Mouse (Mus musculus): Measurements from ENCODE around the gene Ppp1r14b. TPM values are rescaled to one million over a fixed set of nuclear protein-coding genes. Genes with fewer than 3 reads are reported as not detected.
A peak's percentile ranks its signal among the peaks of the same experiment; 100 is the strongest.

The Ppp1r14b gene
- polyA plus RNA-seq, 1 experiment from 2014 or later, result 199 TPM

- Histone ChIP-seq H3K4me3 (ENCODE audit: low read depth, low read length) (peak overlapping the region; percentile 72), H3K36me3 (ENCODE audit: control insufficient read depth, insufficient read depth, low read length) (peaks cover 25% of the 10 kb centered on the region), H3K4me2 (ENCODE audit: low read length) (peak overlapping the region; percentile 60), H3K9me3 (ENCODE audit: control insufficient read depth, low read length) (no peaks in the 10 kb centered on the region), H3K27me3 (replicated peaks; ENCODE audit: control insufficient read depth, insufficient read depth, low read length) (no peaks in the 10 kb centered on the region), H3K27ac (ENCODE audit: low read depth) (peak overlapping the region; percentile 69), H3K4me1 (replicated peaks; ENCODE audit: control insufficient read depth, insufficient read depth, low read length) (peaks cover 38% of the 10 kb centered on the region), H3K9ac (ENCODE audit: low read length) (peak overlapping the region; percentile 67)
- no peak for DNase-seq (ENCODE audit: low spot score)
- WGBS, result 2% methylated on average over 20 of the region's 20 CpGs
- no peak for ATAC-seq (replicated peaks; ENCODE audit: low FRiP score, low TSS enrichment, low read depth)
Measured at GRCm38 (mm10) chr19:6969291-6969664, 5.5 kb upstream of the Ppp1r14b start.

- H3K27me3 ChIP-seq (replicated peaks; ENCODE audit: control insufficient read depth, insufficient read depth, low read length), result no peaks in the 10 kb centered on the region
- DNase-seq (ENCODE audit: low spot score) (peak; percentile 92), ATAC-seq (replicated peaks; ENCODE audit: low FRiP score, low TSS enrichment, low read depth) (peak; percentile 64)
- peaks cover 19% of the 10 kb centered on the region for H3K36me3 ChIP-seq (ENCODE audit: control insufficient read depth, insufficient read depth, low read length)
- H3K4me1 ChIP-seq (replicated peaks; ENCODE audit: control insufficient read depth, insufficient read depth, low read length), result peaks cover 38% of the 10 kb centered on the region
- WGBS, result 1% methylated on average over 54 of the region's 55 CpGs
- H3K4me3 ChIP-seq (ENCODE audit: low read depth, low read length), result peak overlapping the region; percentile 72
- peak overlapping the region; percentile 69; the same call in 1 of the 2 replicates for H3K27ac ChIP-seq (ENCODE audit: low read depth)
- no peaks in the 10 kb centered on the region for H3K9me3 ChIP-seq (ENCODE audit: control insufficient read depth, low read length)
- peak overlapping the region; percentile 67 for H3K9ac ChIP-seq (ENCODE audit: low read length)
- peak overlapping the region; percentile 60 for H3K4me2 ChIP-seq (ENCODE audit: low read length)
Measured at GRCm38 (mm10) chr19:6969665-6970381, 4.9 kb upstream of the Ppp1r14b start.

- Histone ChIP-seq H3K4me3 (ENCODE audit: low read depth, low read length) (peak overlapping the region; percentile 72; the same call in 1 of the 2 replicates), H3K4me2 (ENCODE audit: low read length) (peak overlapping the region; percentile 60), H3K4me1 (replicated peaks; ENCODE audit: control insufficient read depth, insufficient read depth, low read length) (peaks cover 38% of the 10 kb centered on the region), H3K9me3 (ENCODE audit: control insufficient read depth, low read length) (no peaks in the 10 kb centered on the region), H3K27ac (ENCODE audit: low read depth) (peak overlapping the region; percentile 34; the same call in 1 of the 2 replicates), H3K27me3 (replicated peaks; ENCODE audit: control insufficient read depth, insufficient read depth, low read length) (no peaks in the 10 kb centered on the region), H3K9ac (ENCODE audit: low read length) (peak overlapping the region; percentile 67; the same call in 1 of the 2 replicates), H3K36me3 (ENCODE audit: control insufficient read depth, insufficient read depth, low read length) (peaks cover 12% of the 10 kb centered on the region)
- 22% methylated on average over 11 of the region's 11 CpGs for WGBS
- ATAC-seq (replicated peaks; ENCODE audit: low FRiP score, low TSS enrichment, low read depth), result no peak
- no peak for DNase-seq (ENCODE audit: low spot score)
Measured at GRCm38 (mm10) chr19:6970460-6971085, 4.2 kb upstream of the Ppp1r14b start.

DNA sequence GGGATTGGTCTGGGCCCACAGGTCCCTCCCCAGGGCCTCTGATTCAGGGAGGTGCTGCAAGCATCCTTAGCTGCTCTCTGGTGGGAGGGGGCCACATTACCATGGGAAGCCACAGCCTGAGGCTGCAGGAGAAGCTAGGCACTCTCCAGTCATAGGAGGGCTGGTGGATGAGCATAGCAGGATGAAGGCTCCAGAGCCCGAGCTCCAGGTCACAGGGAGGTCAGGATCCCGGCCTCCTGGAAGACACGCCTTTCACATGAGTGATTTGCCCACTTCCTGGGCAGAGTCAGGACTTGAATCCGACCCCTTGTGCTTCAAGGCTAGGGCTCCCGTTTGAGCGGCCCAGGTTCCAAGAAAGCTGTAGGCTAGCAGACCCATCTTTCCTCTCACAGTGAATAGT, 3.1 kb upstream of the Ppp1r14b start:
- peak; percentile 51 for DNase-seq (ENCODE audit: low spot score)
- no peaks in the 10 kb centered on the region for H3K9me3 ChIP-seq (ENCODE audit: control insufficient read depth, low read length)
- H3K4me1 ChIP-seq (replicated peaks; ENCODE audit: control insufficient read depth, insufficient read depth, low read length), result peaks cover 46% of the 10 kb centered on the region
- no peaks in the 10 kb centered on the region for H3K27me3 ChIP-seq (replicated peaks; ENCODE audit: control insufficient read depth, insufficient read depth, low read length)
- 20% methylated on average over 6 of the region's 6 CpGs for WGBS
- H3K4me2 ChIP-seq (ENCODE audit: low read length), result no peak overlapping the region
- H3K4me3 ChIP-seq (ENCODE audit: low read depth, low read length), result no peak overlapping the region
- 0 out of 2 replicates have a peak overlapping the region, but pooled peaks have one; percentile 34 for H3K27ac ChIP-seq (ENCODE audit: low read depth)
- no peak overlapping the region for H3K9ac ChIP-seq (ENCODE audit: low read length)
- H3K36me3 ChIP-seq (ENCODE audit: control insufficient read depth, insufficient read depth, low read length), result peaks cover 5% of the 10 kb centered on the region; the same call in 1 of the 2 replicates
- no peak for ATAC-seq (replicated peaks; ENCODE audit: low FRiP score, low TSS enrichment, low read depth)

GRCm38 (mm10) chr19:6972247-6972917, 2.4 kb upstream of the Ppp1r14b start:
- Histone ChIP-seq H3K9me3 (ENCODE audit: control insufficient read depth, low read length) (no peaks in the 10 kb centered on the region), H3K4me1 (replicated peaks; ENCODE audit: control insufficient read depth, insufficient read depth, low read length) (peaks cover 46% of the 10 kb centered on the region), H3K27me3 (replicated peaks; ENCODE audit: control insufficient read depth, insufficient read depth, low read length) (no peaks in the 10 kb centered on the region), H3K27ac (ENCODE audit: low read depth) (peak overlapping the region; percentile 14; the same call in 1 of the 2 replicates), H3K36me3 (ENCODE audit: control insufficient read depth, insufficient read depth, low read length) (peaks cover 9% of the 10 kb centered on the region), H3K4me2 (ENCODE audit: low read length) (no peak overlapping the region), H3K4me3 (ENCODE audit: low read depth, low read length) (no peak overlapping the region), H3K9ac (ENCODE audit: low read length) (no peak overlapping the region)
- ATAC-seq (replicated peaks; ENCODE audit: low FRiP score, low TSS enrichment, low read depth) (no peak), DNase-seq (ENCODE audit: low spot score) (peak; percentile 52)
- 80% methylated on average over 13 of the region's 13 CpGs for WGBS

GRCm38 (mm10) chr19:6973581-6974190, 1.1 kb upstream of the Ppp1r14b start:
- H3K9ac ChIP-seq (ENCODE audit: low read length), result peak overlapping the region; percentile 81
- no peak for ATAC-seq (replicated peaks; ENCODE audit: low FRiP score, low TSS enrichment, low read depth)
- H3K27ac ChIP-seq (ENCODE audit: low read depth), result no peak overlapping the region
- WGBS, result 34% methylated on average over 12 of the region's 12 CpGs
- DNase-seq (ENCODE audit: low spot score), result no peak
- peak overlapping the region; percentile 92 for H3K4me2 ChIP-seq (ENCODE audit: low read length)
- H3K27me3 ChIP-seq (replicated peaks; ENCODE audit: control insufficient read depth, insufficient read depth, low read length), result no peaks in the 10 kb centered on the region
- H3K36me3 ChIP-seq (ENCODE audit: control insufficient read depth, insufficient read depth, low read length), result peaks cover 22% of the 10 kb centered on the region
- H3K4me1 ChIP-seq (replicated peaks; ENCODE audit: control insufficient read depth, insufficient read depth, low read length), result peaks cover 41% of the 10 kb centered on the region
- H3K9me3 ChIP-seq (ENCODE audit: control insufficient read depth, low read length), result no peaks in the 10 kb centered on the region
- H3K4me3 ChIP-seq (ENCODE audit: low read depth, low read length), result peak overlapping the region; percentile 98

DNA sequence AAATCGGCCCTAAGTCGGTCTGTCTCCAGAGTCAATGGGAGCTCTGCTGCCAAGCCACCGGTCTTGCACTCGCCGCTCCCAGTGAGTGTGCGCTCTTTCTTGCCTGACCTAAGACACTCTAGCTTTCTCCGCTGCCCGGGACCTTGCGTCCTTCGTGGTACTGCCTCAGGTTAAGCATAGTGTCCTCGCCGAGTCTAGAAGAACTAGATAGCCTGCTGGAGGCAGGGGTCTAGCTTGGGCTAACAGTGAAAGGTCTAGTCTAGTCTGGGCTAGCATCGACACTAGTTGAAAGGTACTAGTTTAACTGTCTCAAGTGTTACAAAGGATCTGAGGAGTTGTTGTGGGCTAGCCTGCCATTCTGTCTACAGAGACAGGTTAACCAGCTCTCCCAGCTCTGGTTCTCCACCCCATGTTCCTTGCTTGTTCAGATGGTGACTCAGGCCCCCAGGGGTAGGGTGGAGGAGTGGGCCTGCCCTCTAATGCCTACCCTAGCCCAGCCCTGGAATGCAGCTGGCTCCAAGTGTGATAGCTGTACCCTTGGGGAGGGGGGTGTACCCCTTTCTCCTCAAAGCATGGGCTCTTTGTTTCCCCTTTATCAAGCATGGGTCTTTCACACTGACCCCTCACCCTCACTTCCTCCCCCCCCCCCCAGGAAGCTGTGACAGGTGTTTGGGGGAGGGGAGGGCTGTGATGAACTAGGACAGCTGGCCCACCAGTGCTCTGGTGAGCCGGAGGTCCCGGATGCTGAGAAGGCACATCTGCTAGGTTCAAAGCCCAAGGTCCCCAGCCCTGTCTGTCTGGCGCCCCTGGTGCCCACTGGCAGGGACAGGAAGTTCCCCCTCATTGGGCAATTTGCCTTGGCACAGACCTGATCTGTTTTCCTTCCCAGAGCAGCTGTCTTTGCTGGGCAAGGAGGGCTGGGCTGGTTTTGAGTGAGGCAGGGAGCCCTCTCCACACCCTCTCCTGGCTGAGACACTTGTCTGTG, 1.1 kb downstream of the Ppp1r14b start, which contains the start of gene Plcb3:
Plcb3 (minus strand) TSS at position 934 of the 985 bp plus-strand sequence.
- peaks cover 22% of the 10 kb centered on the region for H3K36me3 ChIP-seq (ENCODE audit: control insufficient read depth, insufficient read depth, low read length)
- peaks cover 36% of the 10 kb centered on the region for H3K4me1 ChIP-seq (replicated peaks; ENCODE audit: control insufficient read depth, insufficient read depth, low read length)
- 2% methylated on average over 16 of the region's 16 CpGs for WGBS
- H3K27ac ChIP-seq (ENCODE audit: low read depth), result peak within 1 kb of the TSS; percentile 86
- ATAC-seq (replicated peaks; ENCODE audit: low FRiP score, low TSS enrichment, low read depth) (no peak), DNase-seq (ENCODE audit: low spot score) (peak; percentile 79)
- no peaks in the 10 kb centered on the region for H3K9me3 ChIP-seq (ENCODE audit: control insufficient read depth, low read length)
- H3K27me3 ChIP-seq (replicated peaks; ENCODE audit: control insufficient read depth, insufficient read depth, low read length), result no peaks in the 10 kb centered on the region
- H3K4me3 ChIP-seq (ENCODE audit: low read depth, low read length), result peak within 1 kb of the TSS; percentile 98
- peak within 1 kb of the TSS; percentile 92 for H3K4me2 ChIP-seq (ENCODE audit: low read length)
- H3K9ac ChIP-seq (ENCODE audit: low read length), result peak within 1 kb of the TSS; percentile 81

Data from intestine, embryonic 14.5 days (tissue).